Mouse (Mus musculus) lung, embryonic 14.5 days (tissue): ENCODE measurements around the gene Gm20481. TPM values are rescaled to one million over a fixed set of nuclear protein-coding genes. Genes with fewer than 3 reads are reported as not detected.
"Not testable (repeated sequence)": the region's sequence is repeated elsewhere in the genome, so short reads cannot be mapped to it uniquely, and the experiment has no call there.

Experiments used
- ATAC-seq: fragments of 200-750 bp; cut with Nextera tagmentation; 2 replicates; pipeline ENCODE4 v1.8.0; 2017; ENCODE audit warnings: mild to moderate bottlenecking, moderate TSS enrichment, moderate library complexity; ENCODE audit not compliant: insufficient read depth
- DNase-seq: peaks from one replicate; pipeline ENCODE4 v3.0.0-alpha.2; 2015
- H3K27ac ChIP-seq: fragments of 300-500 bp; sonication (generic); 2 replicates; pipeline ENCODE4 v1.5.1; 2014; ENCODE audit warnings: low read depth, mild to moderate bottlenecking, moderate library complexity
- H3K27me3 ChIP-seq: fragments of 300-500 bp; sonication (generic); 2 replicates; pipeline ENCODE4 v1.6.1; 2014; ENCODE audit warnings: low read length, control low read depth; ENCODE audit not compliant: insufficient read depth
- H3K36me3 ChIP-seq: fragments of 300-500 bp; sonication (generic); 2 replicates; pipeline ENCODE4 v1.6.1; 2014; ENCODE audit warnings: control low read depth; ENCODE audit not compliant: insufficient read depth
- H3K4me1 ChIP-seq: fragments of 300-500 bp; sonication (generic); 2 replicates; pipeline ENCODE4 v1.6.1; 2014; ENCODE audit warnings: antibody characterized with exemption, control low read depth; ENCODE audit not compliant: insufficient read depth
- H3K4me2 ChIP-seq: fragments of 300-500 bp; sonication (generic); 2 replicates; pipeline ENCODE4 v1.6.1; 2014; ENCODE audit warnings: mild to moderate bottlenecking
- H3K4me3 ChIP-seq: fragments of 300-500 bp; sonication (generic); 2 replicates; pipeline ENCODE4 v1.5.1; 2014; ENCODE audit warnings: low read depth, low read length
- H3K9ac ChIP-seq: fragments of 300-500 bp; sonication (generic); 2 replicates; pipeline ENCODE4 v1.6.1; 2014
- H3K9me3 ChIP-seq: fragments of 300-500 bp; sonication (generic); 2 replicates; pipeline ENCODE4 v1.6.1; 2016; ENCODE audit warnings: low read depth, low read length, control low read depth
- CTCF ChIP-seq: IDR thresholded peaks from 2 replicates; pipeline ENCODE4 v1.5.1; 2016; ENCODE audit warnings: antibody characterized with exemption, low read depth
- WGBS: fragments of 180-500 bp; shearing (Covaris S2); extraction: QIAGEN DNeasy Blood & Tissue Kit; methylation state at CpG from one replicate; pipeline ENCODE4 v1.1.7; 2014; 5-methylcytosine and 5-hydroxymethylcytosine counted together
- polyA plus RNA-seq: library from polyadenylated mRNA; unstranded; fragments of >200 nt; fragmentation: Nextera tagmentation; extraction: Ambion mirVana; gene quantifications from 2 replicates; pipeline ENCODE4 v1.2.1, GENCODE M21; 2014

Gm20481 gene
- polyA plus RNA-seq, 1 experiment from 2014 or later: not detected

DNA sequence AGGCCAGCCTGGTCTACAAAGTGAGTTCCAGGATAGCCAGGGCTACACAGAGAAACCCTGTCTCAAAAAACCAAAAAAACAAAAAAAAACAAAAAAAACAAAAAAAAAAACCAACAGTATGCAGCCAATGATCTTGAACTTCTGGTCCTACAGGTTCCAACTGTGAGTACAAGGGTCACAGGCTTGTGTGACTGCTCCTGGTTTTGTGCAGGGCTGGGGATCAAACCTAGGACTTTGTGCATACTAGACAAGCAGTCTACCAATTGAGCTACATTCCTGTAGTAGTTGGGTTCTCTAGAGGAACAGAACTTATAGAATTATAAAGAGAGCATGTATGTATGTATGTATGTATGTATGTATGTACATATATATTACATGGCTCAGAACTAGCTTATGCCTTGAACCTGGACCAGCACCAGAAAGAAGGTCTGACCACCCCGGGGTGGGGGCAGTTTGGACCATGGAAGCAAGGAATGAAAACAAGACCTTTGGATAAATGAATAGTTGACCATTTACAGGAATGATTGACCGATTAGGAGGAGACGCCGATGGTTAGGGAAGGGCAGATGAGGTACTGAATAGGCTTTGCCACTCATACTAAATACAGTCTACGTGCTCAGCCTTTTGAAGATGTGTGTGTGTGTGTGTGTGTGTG lies 23.1 kb upstream of the Gm20481 start:
- no peak for TF ChIP-seq CTCF
- Histone ChIP-seq H3K27me3 (no peaks in the 10 kb centered on the region), H3K36me3 (peaks cover 23% of the 10 kb centered on the region), H3K4me2 (no peak overlapping the region), H3K4me3 (no peak overlapping the region), H3K4me1 (peaks cover 10% of the 10 kb centered on the region), H3K9ac (no peak overlapping the region), H3K27ac (no peak overlapping the region), H3K9me3 (no peaks in the 10 kb centered on the region)
- 84% methylated on average over 5 of the region's 5 CpGs for WGBS
- no peak for ATAC-seq
- no peak for DNase-seq

DNA sequence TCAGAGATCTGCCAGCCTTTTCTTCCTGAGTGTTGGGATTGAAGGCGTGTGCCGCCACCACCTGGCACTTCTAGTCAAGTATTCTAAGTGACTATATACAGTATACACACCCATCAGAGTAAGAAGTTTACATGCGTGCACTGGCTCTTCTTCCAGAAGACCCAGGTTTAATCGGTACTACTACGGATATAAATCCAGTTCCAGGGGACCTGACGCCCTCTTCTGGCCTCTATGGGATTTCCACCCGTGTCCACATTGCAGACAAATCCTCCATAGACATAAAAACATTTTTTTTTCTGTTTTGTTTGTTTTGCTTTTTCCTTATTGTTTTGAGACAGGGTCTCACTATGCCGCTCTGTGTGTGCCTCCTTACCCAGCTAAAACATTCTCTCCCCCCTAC lies 22.1 kb upstream of the Gm20481 start:
- TF ChIP-seq CTCF: peak; percentile 61
- no peaks in the 10 kb centered on the region for H3K9me3 ChIP-seq
- ATAC-seq: no peak
- H3K4me1 ChIP-seq: peaks cover 8% of the 10 kb centered on the region
- H3K27me3 ChIP-seq: no peaks in the 10 kb centered on the region
- DNase-seq: peak; percentile 80
- no peak overlapping the region for H3K4me2 ChIP-seq
- H3K4me3 ChIP-seq: no peak overlapping the region
- no peak overlapping the region for H3K9ac ChIP-seq
- 19% methylated on average over 8 of the region's 8 CpGs for WGBS
- peaks cover 25% of the 10 kb centered on the region for H3K36me3 ChIP-seq
- no peak overlapping the region for H3K27ac ChIP-seq

DNA sequence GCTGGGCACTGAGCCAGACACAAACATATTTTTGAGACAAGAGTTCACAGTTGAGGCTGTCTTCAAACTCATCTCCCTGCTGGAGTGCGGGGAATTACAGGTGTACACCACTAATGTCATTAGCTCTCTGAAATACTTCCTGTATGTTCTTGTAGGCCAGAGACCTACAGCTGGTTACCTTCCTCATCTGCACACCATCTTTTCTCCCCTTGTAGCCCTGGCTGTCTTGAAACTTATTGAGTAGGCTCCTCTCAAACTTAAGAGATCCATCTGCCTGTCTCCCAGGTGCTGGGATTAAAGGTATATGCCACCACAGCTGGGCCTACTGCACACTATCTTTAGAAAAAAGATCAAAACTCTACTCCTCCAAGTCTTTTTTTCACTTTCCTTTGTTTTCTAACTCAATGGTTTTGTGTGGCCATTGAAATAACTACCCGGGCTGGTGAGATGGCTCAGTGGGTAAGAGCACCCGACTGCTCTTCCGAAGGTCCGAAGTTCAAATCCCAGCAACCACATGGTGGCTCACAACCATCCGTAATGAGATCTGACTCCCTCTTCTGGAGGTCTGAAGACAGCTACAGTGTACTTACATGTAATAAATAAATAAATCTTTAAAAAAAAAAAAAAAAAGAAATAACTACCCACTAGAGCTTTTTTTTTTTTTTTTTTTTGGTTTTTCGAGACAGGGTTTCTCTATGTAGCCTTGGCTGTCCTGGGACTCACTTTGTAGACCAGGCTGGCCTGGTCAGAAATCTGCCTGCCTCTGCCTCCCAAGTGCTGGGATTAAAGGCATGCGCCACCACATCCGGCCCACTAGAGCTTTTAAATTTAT lies 20.8 kb upstream of the Gm20481 start:
- WGBS: 49% methylated on average over 9 of the region's 9 CpGs
- H3K27me3 ChIP-seq, H3K27ac ChIP-seq, H3K9ac ChIP-seq, H3K4me1 ChIP-seq, H3K9me3 ChIP-seq, ATAC-seq, H3K4me3 ChIP-seq, H3K4me2 ChIP-seq: not testable (repeated sequence)
- peak; percentile 21 for DNase-seq
- H3K36me3 ChIP-seq: peaks cover 25% of the 10 kb centered on the region

- H3K4me2 ChIP-seq: no peak overlapping the region
- no peak for TF ChIP-seq CTCF
- H3K27me3 ChIP-seq: no peaks in the 10 kb centered on the region
- 29% methylated on average over 4 of the region's 4 CpGs for WGBS
- H3K27ac ChIP-seq: peak overlapping the region; percentile 51; the same call in 1 of the 2 replicates
- DNase-seq: peak; percentile 60
- H3K9ac ChIP-seq: no peak overlapping the region
- H3K4me1 ChIP-seq: peaks cover 8% of the 10 kb centered on the region
- ATAC-seq: peak; percentile 23
- H3K36me3 ChIP-seq: peaks cover 25% of the 10 kb centered on the region
- no peak overlapping the region for H3K4me3 ChIP-seq
- H3K9me3 ChIP-seq: no peaks in the 10 kb centered on the region
Observed at GRCm38 (mm10) chr17:34949553-34949969, 20.2 kb upstream of the Gm20481 start.

DNA sequence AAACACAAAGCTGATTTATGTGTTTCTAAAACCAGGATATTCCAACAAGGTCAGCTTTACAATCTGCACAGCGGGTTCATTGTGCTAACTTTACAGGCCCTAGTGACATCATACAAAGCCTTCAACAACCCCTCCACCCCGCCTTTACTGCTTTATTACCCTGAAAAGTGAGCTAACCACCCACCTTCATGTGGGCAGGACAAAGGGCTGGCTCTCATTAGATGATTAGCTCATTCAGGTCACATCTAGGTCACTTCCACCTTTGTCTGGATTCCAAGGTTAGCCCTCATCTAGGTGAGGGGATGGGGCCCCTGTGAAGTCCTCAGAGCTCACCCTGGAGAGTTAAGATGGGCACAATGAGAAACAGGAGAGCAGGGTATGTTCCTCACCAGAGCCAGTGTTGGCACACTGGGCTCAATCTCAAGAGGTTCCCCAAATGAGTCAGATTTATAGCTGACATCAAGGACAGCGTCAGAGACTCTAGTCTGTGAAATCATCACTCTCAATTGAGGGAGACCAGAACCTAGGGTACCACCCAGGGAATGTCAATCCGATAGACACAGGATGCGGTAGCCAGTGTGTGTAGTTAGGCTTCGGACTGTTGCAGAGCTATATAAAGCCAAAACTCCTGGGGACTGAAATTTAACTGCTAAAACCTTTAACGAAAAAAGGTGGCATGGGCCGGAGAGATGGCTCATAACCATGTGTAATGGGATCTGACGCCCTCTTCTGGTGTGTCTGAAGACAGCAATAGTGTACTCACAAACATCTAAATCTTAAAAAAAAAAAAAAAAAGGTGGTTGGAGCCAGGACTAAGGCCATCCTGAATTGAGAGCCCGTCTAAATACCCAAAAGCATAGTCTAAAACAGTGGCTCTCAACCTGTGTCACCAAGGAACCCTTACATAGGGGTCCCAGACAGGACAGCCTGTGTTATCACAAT lies 18.9 kb upstream of the Gm20481 start:
- Histone ChIP-seq H3K9me3 (no peaks in the 10 kb centered on the region), H3K9ac (peak overlapping the region; percentile 99), H3K4me1 (peaks cover 8% of the 10 kb centered on the region), H3K4me2 (peak overlapping the region; percentile 97), H3K27me3 (peaks cover 2% of the 10 kb centered on the region; the same call in 1 of the 2 replicates), H3K4me3 (peak overlapping the region; percentile 99), H3K36me3 (peaks cover 25% of the 10 kb centered on the region), H3K27ac (peak overlapping the region; percentile 96)
- peak; percentile 28 for DNase-seq
- TF ChIP-seq CTCF: 0 out of 2 replicates have a peak, but pooled peaks have one; percentile 38
- ATAC-seq: no peak
- whole genome bisulfite sequencing: 29% methylated on average over 10 of the region's 10 CpGs

DNA sequence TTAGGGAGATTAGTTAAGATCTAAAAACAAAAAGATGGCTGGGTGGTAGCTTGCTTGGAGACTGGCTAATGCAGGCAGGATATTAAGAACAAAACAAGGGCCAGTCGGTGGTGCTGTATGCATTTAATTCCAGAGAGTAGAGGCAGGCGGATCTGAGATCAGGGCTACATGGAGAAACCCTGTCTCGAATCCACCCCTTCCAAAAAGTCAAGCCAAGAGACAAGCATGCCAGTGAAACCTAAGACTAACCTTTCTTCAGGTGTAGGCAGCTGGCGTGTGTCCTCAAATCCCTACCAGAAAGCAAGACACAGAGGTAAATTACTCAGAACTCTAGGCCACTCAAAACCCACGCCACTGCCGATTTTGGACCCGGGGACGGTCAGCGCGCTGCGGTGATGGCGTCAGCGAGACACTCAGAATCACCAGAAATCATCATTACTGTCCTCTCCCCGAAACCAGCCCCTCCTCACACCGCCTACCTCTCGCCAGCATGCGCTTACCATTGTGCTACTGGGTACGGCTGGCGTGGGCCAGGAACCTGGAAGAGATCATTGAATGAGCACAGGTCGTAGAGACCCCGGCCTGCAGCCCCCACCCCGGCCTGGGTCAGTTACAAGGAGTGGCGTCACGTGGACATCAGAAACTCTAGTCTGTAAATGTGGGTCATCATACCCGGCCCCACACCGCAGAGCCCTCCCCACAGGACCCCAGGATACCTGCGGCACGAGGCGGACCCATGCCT lies 17.9 kb upstream of the Gm20481 start:
- DNase-seq: peak; percentile 35
- no peak; the same call in 1 of the 2 replicates for ATAC-seq
- Histone ChIP-seq H3K27ac (peak overlapping the region; percentile 96), H3K4me1 (peaks cover 8% of the 10 kb centered on the region), H3K4me2 (peak overlapping the region; percentile 97), H3K36me3 (peaks cover 25% of the 10 kb centered on the region), H3K9ac (peak overlapping the region; percentile 99), H3K27me3 (peaks cover 5% of the 10 kb centered on the region; the same call in 1 of the 2 replicates), H3K4me3 (peak overlapping the region; percentile 99), H3K9me3 (no peaks in the 10 kb centered on the region)
- under 1% methylated on average over 29 of the region's 29 CpGs for WGBS
- no peak for TF ChIP-seq CTCF
